Mouse (Mus musculus): ENCODE measurements around the gene Slfn14.

GRCm38 (mm10) chr11:83303751-83304150, 17.2 kb upstream of the Slfn14 start:
- no peak for TF ChIP-seq GATA1 (IDR thresholded peaks at IDR 0.05; ENCODE audit: low read length)
- no peak for TF ChIP-seq TAL1 (IDR thresholded peaks at IDR 0.05; ENCODE audit: low read length)
